Mouse (Mus musculus) urinary bladder, adult 18-20 months (tissue): ENCODE data around the gene P3h4.

Experiments used
- DNase-seq, 2 experiments: peaks; one replicate each; pipeline ENCODE4 v3.0.0; 2022; ENCODE audit warnings: low spot score in 2 of 2, mixed read lengths in 2 of 2

The P3h4 gene

DNA sequence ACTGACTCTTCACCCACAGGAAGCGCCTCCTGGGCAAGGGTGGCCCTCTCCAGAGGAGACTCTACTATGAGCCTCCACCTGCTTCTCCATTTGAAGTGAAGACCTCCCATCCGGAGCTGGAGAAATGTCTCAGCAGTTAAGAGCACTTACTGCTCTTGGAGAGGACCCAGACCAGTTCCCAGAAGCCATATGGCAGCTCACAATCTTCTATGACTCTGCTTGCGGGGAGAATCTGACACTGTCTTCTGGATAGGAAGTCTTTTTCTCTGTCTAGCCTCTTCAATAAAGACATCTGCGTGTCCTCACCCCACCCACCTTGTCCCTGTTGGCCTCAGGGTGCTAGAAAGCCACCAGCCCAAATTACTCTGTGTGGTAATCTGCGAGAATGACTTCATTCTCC lies 21.7 kb downstream of the P3h4 start:
- no peak for DNase-seq

- DNase-seq: no peak
These were observed 22.7 kb downstream of the P3h4 start for GRCm38 (mm10) chr11:100391884-100392345.

- DNase-seq: peak in 1 of 2 experiments; percentile 56
These were observed 23.4 kb downstream of the P3h4 start for GRCm38 (mm10) chr11:100391081-100391883.

- no peak for DNase-seq
These were observed 24.6 kb downstream of the P3h4 start for GRCm38 (mm10) chr11:100389931-100390445.

GRCm38 (mm10) chr11:100388588-100388987 lies 26.0 kb downstream of the P3h4 start:
- no peak for DNase-seq

- peak in 1 of 2 experiments; percentile 68 for DNase-seq
These were observed 26.9 kb downstream of the P3h4 start for GRCm38 (mm10) chr11:100387589-100388375.

DNA sequence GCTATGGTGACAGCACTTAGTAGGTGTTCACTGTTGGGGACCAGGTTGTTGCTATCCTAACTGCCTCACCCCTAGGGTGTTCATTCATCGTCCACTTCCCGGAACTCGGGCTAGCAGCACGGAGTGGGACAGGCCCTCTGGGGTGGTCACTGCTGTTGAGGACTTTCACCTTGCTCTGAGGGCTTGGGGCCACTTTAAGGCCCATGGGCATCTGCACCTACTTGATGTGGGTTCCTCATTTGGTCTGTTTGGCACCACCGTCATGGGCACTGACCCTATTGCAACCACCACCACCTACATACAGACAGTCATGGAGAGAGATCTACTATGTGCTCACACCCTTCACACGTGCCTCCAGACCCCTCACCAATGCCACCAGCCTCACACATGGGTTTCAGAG lies 27.5 kb downstream of the P3h4 start:
- DNase-seq: no peak

GRCm38 (mm10) chr11:100386586-100386985 lies 28.1 kb downstream of the P3h4 start:
- DNase-seq: peak in 1 of 2 experiments; percentile 55

DNA sequence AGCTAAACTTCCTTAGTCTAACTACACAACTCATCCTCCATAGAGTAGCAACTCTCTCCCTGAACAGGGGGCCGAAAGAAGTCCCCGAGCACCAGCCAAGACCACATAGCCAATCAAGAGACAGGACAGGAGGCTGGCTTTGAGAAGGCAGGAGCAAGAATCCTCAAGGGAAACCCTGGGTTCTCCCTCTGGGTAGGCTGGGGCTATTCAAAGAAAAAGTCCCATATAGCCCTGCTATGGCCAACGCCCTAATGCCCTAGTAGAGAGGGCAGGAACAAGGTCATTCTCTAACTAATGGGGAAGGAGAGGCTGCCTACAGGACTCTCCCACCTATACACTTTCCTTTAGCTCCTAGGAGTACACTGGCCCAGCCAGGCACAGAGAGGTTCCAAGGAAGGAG lies 29.6 kb downstream of the P3h4 start:
- no peak for DNase-seq

- DNase-seq: no peak
These were observed 32.0 kb downstream of the P3h4 start for GRCm38 (mm10) chr11:100382682-100383081.

DNA sequence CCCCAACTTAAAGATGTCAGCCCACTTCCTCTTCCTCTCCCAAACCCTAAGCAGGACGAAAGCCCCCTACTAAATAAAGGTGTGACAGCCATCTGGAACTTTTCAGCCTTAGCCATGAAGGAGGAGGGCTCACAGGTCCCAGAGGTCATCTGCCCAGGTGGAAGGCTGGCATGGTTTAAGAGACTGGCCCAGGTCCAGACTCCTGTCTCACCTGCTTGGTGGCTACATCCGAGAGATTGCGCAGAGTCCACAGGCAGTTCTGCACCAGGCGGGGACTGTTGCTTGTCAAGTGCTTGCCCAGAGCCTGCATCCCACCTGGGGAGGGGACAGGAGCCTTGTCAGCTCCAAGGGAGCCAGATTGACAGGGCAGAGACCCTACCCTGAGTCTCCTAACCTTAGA lies 35.3 kb downstream of the P3h4 start:
- no peak for DNase-seq

DNA sequence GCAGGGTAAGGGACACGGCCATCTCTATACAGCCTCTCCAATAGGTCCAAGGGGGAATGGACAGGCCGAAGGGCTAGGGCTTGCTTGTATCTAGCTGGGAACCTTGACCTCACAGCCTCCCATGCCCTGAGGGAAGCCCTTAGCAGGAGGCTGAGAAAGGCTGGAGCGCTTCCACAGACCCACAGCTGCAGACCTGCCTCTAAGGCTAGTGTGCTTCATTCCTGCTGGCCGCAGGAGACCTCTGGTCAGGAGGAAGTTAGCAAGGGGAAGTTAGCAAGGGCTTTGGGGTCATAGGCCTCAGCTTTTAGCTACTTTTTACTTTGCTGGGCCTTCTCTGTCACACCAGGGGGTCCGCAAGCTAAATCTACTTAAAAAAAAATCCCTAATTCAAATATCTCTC lies 36.2 kb downstream of the P3h4 start:
- no peak for DNase-seq

GRCm38 (mm10) chr11:100377989-100378388 lies 36.6 kb downstream of the P3h4 start:
- no peak for DNase-seq

DNA sequence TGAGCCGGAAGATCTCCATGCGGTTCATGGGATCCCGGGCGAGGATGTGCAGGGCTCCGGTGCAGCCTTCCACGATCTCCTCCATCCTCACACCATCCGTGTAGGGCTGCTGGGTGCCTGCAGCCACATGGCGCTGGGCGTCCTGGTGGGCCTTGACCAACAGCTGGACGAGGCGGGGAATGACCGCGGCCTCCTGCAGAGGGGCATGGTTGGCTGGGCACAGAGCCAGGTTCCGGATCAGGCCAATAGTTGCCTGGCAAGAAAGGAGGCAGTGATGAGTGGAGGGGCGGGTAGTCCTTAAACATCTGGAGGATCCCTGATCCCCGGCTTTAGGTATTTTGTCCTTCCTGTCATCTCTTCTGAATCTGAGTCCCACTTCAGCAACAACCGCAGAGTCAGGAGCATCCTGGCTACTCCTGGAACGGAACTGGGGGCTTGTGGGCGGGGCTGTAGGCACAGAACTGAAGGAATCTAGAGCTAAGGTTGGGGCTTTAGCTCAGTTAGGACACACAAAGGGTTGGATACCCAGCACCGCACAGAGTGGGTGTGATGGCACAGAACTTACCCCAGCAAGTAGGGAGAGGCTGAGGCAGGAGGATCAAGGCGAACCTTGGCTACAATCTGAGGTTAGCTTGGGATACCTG lies 37.8 kb downstream of the P3h4 start:
- DNase-seq: no peak

DNA sequence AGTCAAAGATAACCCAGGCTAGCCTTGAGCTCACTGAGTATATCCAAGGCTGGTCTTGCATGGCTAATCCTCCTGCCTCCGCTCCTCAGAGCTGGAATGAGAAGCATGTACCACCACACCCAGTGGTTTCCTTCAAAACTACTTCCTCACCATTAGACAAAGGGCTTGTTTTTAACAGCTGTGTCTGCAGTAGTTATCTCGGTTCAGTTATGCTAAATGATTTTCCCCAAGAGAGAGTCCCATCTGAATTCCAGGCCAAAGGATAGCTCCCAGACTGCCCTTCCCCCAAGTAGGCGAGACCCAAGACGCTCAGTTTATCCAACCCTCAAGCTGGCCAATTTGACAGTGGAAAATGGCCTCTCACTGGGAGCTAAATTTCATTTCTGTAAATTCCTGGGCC lies 38.6 kb downstream of the P3h4 start:
- no peak for DNase-seq

DNA sequence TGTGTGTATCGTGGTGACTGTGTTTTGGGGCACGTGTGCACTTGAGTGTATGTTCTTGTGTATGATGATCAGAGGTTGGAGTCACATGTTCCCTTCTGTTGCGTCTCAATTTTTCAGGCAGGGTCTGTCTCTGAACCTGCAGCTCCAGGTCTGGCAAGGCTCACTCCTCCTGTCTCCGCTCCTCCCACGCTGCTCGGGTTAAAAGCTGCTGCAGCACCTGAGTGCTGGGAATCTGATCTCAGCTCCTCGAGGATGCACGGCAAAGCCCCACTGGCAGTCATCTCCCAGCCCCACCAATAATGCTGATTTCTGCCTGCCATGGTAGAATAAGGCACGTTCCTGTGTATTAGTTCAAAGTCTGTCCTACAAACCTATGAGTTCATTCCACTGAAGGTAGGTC lies 39.5 kb downstream of the P3h4 start:
- no peak for DNase-seq

DNA sequence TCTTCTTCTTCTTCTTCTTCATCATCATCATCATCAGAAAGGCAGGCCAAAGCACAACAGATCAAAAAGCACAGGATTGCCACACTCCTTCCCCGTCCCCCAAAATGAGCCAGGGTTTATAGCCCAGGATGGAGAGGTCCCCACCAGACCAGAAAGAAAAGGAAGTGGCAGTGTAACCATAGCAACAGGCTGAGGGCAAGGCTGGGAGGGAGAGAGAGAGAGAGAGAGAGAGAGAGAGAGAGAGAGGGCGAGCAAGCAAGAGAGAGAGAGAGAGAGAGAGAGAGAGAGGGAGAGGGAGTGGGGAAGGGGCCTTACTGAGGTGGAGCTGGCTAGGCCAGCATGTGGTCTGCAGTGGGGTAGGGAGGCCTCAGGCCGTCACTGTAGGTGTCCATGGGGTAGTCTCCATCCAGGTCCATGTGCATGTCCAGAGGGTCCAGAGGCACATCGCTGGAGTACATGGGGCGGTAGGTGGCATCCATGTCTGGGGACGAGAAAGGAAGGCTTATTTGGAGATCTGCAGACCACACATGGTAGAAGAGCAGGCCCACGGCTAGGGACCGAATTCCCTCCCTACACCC lies 42.6 kb downstream of the P3h4 start:
- DNase-seq: no peak

DNA sequence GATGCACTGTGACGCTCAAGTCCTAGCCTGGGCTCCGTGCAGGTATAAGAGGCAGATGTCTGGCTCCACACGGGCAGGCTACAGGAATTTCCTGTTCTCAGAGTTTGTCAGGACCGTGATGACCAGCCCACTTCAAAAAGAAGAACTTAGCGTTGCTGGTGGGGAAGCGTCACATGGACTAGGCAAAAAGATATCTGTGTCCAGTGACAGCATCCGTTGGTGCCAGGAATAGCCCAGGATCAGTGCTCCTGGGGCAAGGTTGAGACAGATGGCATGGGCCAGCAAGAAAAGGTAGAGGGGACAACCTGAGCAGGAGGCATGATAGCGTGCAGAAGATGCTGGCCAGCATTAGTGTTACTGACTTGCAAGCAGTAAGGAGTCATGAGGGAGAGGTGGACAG lies 44.8 kb downstream of the P3h4 start:
- no peak for DNase-seq

GRCm38 (mm10) chr11:100369145-100369544 lies 45.5 kb downstream of the P3h4 start:
- no peak for DNase-seq

DNA sequence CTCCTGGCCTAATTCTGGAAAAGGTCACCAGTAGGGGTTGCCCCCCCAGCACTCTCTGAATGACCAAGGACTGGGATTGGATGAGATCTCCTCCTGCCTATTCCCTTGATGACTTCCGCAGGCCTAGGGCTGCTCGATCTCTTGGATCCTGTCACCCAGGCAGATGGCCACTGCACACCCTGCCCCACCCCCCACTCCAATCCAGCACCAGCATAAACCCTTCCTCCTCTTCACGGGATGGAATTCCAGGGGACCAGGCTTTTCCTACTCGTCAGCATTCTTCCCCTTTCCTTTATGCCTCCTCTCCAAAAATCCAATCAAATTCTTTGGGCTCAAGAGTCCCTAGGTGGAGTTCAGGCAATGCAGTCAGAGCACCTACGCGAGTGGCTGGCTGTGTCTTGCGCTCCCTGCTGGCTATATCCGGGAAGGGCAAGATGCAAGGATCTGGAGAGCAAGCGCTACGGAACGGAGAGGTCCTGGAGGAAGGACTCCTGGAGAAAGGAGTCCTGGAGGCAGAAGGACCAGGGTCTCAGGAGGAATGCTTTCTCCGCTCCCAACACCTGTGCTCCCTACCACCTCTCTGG lies 51.6 kb downstream of the P3h4 start:
- peak; percentile 43 to 53 for DNase-seq

GRCm38 (mm10) chr11:100362209-100362978 lies 52.2 kb downstream of the P3h4 start:
- DNase-seq: peak; percentile 48 to 63
